22 mouse cellular contexts compared by ENCODE assay signal in genomic region chr16:14105891-14106290, GRCm38 (mm10). TPM values are rescaled to one million over a fixed set of nuclear protein-coding genes. Genes with fewer than 3 reads are reported as not detected.
DNase-seq lines count a peak whose midpoint lies in the region; TF ChIP-seq lines count a peak whose summit lies in the region.
"Had no signal": no experiment of that assay in that cellular context is flagged by ENCODE, and none has a peak within 500 bp of the region (broad histone marks: within the 10 kb centered on the region; RNA-seq: fewer than 3 reads in every experiment).

No protein-coding gene starts in this region.

- H3K4me3 ChIP-seq in left cerebral cortex, adult 2 months: no peak overlapping the region
- H3K4me3 ChIP-seq: forebrain, embryonic 10.5 days; heart, adult 2 months; heart, embryonic 13.5 days; hindbrain, embryonic 12.5 days; limb, embryonic 13.5 days; liver, embryonic 13.5 days had no signal

- TF ChIP-seq CTCF in left cerebral cortex, adult 2 months (IDR thresholded peaks at IDR 0.05): no peak

- intact Hi-C loops in gastrocnemius, postnatal 14 days (cut with DNase I; ENCODE audit: low total_unique reads): no loop called here
- intact Hi-C loops in left cerebral cortex, adult 2 months (cut with DNase I): no loop called here

- peak; percentile 40 for DNase-seq in gastrocnemius, adult 18-20 months (ENCODE audit: low spot score)
- DNase-seq in gastrocnemius, postnatal 14 days: no peak
- peak; percentile 32 to 35 for DNase-seq in left cerebral cortex, adult 18-20 months (ENCODE audit: low spot score in 2 of 2)
- DNase-seq in left cerebral cortex, adult 2 months (ENCODE audit: extremely low spot score in 1 of 2, low spot score in 2 of 2): no peak
- DNase-seq in NIH3T3 (ENCODE audit: low read depth) (peak; percentile 5), adipocyte (ENCODE audit: low spot score) (peak; percentile 22)
- DNase-seq in adrenal gland, postnatal 10 days: no peak
- DNase-seq: adrenal gland, postnatal 14 days; cerebellum, adult 8-10 months; heart, adult 2 months; heart, postnatal 14 days; kidney, adult 2 months; liver, embryonic 13.5 days; lung, adult 2 months; lung, postnatal 14 days; thymus, adult 2 months; thymus, postnatal 4 days had no signal

- no peak overlapping the region for H3K27ac ChIP-seq in left cerebral cortex, adult 2 months
- H3K27ac ChIP-seq: forebrain, embryonic 10.5 days; heart, adult 2 months; heart, embryonic 13.5 days; hindbrain, embryonic 12.5 days; kidney, postnatal 0 days; limb, embryonic 13.5 days; liver, embryonic 13.5 days had no signal

RNA-seq across cellular contexts. Expression of gene Nde1, which starts 57.2 kb away (rescaled TPM):
- total RNA-seq in gastrocnemius, adult 18-20 months (2021): 10 to 100 TPM; 28.6 to 31.3 TPM
- 10 to 100 TPM; 21.0 to 24.6 TPM for total RNA-seq in gastrocnemius, postnatal 14 days (2021)
- total RNA-seq in left cerebral cortex, adult 18-20 months (2021): 10 to 100 TPM; 13.2 to 13.4 TPM
- total RNA-seq in left cerebral cortex, adult 2 months (2021): 10 to 100 TPM; 15.9 to 19.1 TPM
- 10 to 100 TPM; 35.9 to 39.0 TPM for total RNA-seq in adrenal gland, postnatal 10 days (2021)

RNA-seq across cellular contexts. Expression of gene Marf1, which starts 57.3 kb away (rescaled TPM):
- 10 to 100 TPM; 21.5 to 22.6 TPM for total RNA-seq in gastrocnemius, adult 18-20 months (2021)
- 10 to 100 TPM; 14.4 to 16.1 TPM for total RNA-seq in gastrocnemius, postnatal 14 days (2021)
- total RNA-seq in left cerebral cortex, adult 18-20 months (2021): 100 to 1,000 TPM; 152 to 161 TPM
- 100 to 1,000 TPM; 162 TPM for total RNA-seq in left cerebral cortex, adult 2 months (2021)
- 10 to 100 TPM; 64.9 to 66.4 TPM for total RNA-seq in adrenal gland, postnatal 10 days (2021)

Comparison
In these comparisons a context has a peak if more than half of its experiments do, and no peak if none do; other contexts are left out.
1. DNase-seq: peak in gastrocnemius, adult 18-20 months (single experiment), left cerebral cortex, adult 18-20 months (2 of 2), NIH3T3 (single experiment) and adipocyte (single experiment); none in gastrocnemius, postnatal 14 days (single experiment), left cerebral cortex, adult 2 months (0 of 2) and adrenal gland, postnatal 10 days (single experiment).